8 mouse cellular contexts compared by ENCODE assay signal in the genomic region with DNA sequence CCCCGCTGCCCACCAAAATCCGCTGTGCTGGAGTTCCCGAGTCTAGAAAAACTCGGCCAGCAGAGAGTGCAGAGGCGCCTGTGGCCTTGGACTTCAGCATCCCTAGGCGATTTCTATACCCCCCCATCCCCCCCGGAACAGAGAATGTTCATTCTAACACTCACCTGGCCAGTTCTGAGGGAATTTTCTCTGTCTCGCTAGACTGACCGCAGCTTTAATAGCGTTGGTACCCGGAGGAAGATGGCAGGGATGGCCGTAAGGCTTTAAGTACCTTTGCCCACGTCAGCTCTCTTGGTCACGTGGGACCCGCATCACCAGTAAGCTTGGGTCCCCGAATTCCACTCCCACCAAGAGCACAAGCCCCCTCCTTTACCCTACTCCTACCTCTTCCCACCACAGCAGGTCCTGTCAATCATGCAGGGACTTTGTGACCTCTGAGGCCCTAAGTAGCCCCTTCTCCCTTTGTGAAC. TPM values are rescaled to one million over a fixed set of nuclear protein-coding genes. Genes with fewer than 3 reads are reported as not detected.
DNase-seq lines count a peak whose midpoint lies in the region; ATAC-seq and TF ChIP-seq lines count a peak whose summit lies in the region.

A gene (minus strand): TSS at position 467 of the 470 bp plus-strand sequence.

- H3K4me2 ChIP-seq in embryonic facial prominence, embryonic 12.5 days (replicated peaks): peak within 1 kb of the TSS; percentile 51
- peak within 1 kb of the TSS; percentile 63 for H3K4me2 ChIP-seq in heart, embryonic 11.5 days
- peak within 1 kb of the TSS; percentile 42 for H3K4me2 ChIP-seq in kidney, embryonic 14.5 days (replicated peaks; ENCODE audit: low read depth, low read length)
- H3K4me2 ChIP-seq in midbrain, postnatal 0 days (ENCODE audit: low read depth, low read length, poor library complexity, severe bottlenecking): peak within 1 kb of the TSS; percentile 51
- H3K4me2 ChIP-seq in stomach, postnatal 0 days (replicated peaks; ENCODE audit: low read depth): peak within 1 kb of the TSS; percentile 56

- peak; percentile 59 for DNase-seq in adrenal gland, postnatal 14 days
- peak; percentile 49 for DNase-seq in liver
- peak; percentile 87 for DNase-seq in midbrain, postnatal 0 days (ENCODE audit: low spot score)
- DNase-seq in stomach, postnatal 0 days (ENCODE audit: low spot score): peak; percentile 27

- TF ChIP-seq EP300 in stomach, postnatal 0 days (optimal IDR thresholded peaks at IDR 0.05): no peak

- peaks cover 28% of the 10 kb centered on the region for H3K27me3 ChIP-seq in embryonic facial prominence, embryonic 12.5 days
- no peaks in the 10 kb centered on the region; the same call in 1 of the 2 replicates for H3K27me3 ChIP-seq in heart, embryonic 11.5 days (ENCODE audit: control insufficient read depth, insufficient read depth, low read length)
- no peaks in the 10 kb centered on the region; the same call in 1 of the 2 replicates for H3K27me3 ChIP-seq in kidney, embryonic 14.5 days (ENCODE audit: control insufficient read depth, insufficient read depth, low read length)
- no peaks in the 10 kb centered on the region for H3K27me3 ChIP-seq in midbrain, postnatal 0 days (ENCODE audit: insufficient read depth, low read length)
- no peaks in the 10 kb centered on the region for H3K27me3 ChIP-seq in stomach, postnatal 0 days (ENCODE audit: control insufficient read depth, insufficient read depth, low read length)

- peaks cover 17% of the 10 kb centered on the region for H3K36me3 ChIP-seq in embryonic facial prominence, embryonic 12.5 days
- H3K36me3 ChIP-seq in heart, embryonic 11.5 days (ENCODE audit: control insufficient read depth, insufficient read depth, low read length): peaks cover 6% of the 10 kb centered on the region
- peaks cover 13% of the 10 kb centered on the region; the same call in 1 of the 2 replicates for H3K36me3 ChIP-seq in kidney, embryonic 14.5 days (ENCODE audit: control insufficient read depth, insufficient read depth, low read length)
- peaks cover 10% of the 10 kb centered on the region; the same call in 1 of the 2 replicates for H3K36me3 ChIP-seq in midbrain, postnatal 0 days (ENCODE audit: insufficient read depth, low read length)
- no peaks in the 10 kb centered on the region for H3K36me3 ChIP-seq in stomach, postnatal 0 days (ENCODE audit: control insufficient read depth, insufficient read depth, low read length)

- TF ChIP-seq CTCF in midbrain, postnatal 0 days (IDR thresholded peaks at IDR 0.05): no peak
- no peak for TF ChIP-seq CTCF in stomach, postnatal 0 days (IDR thresholded peaks at IDR 0.05; ENCODE audit: low read depth)

- peak within 1 kb of the TSS; percentile 62 for H3K4me3 ChIP-seq in embryonic facial prominence, embryonic 12.5 days
- peak within 1 kb of the TSS; percentile 60 for H3K4me3 ChIP-seq in heart, embryonic 11.5 days (ENCODE audit: low read depth, low read length)
- peak within 1 kb of the TSS; percentile 62 for H3K4me3 ChIP-seq in kidney, embryonic 14.5 days (ENCODE audit: low read length)
- H3K4me3 ChIP-seq in midbrain, postnatal 0 days (ENCODE audit: low read depth, low read length): peak within 1 kb of the TSS; percentile 55
- H3K4me3 ChIP-seq in stomach, postnatal 0 days (ENCODE audit: low read depth, low read length): peak within 1 kb of the TSS; percentile 48

- peak within 1 kb of the TSS; percentile 86 for H3K27ac ChIP-seq in embryonic facial prominence, embryonic 12.5 days
- peak within 1 kb of the TSS; percentile 32 for H3K27ac ChIP-seq in heart, embryonic 11.5 days (ENCODE audit: low read depth, low read length)
- peak within 1 kb of the TSS; percentile 55 for H3K27ac ChIP-seq in kidney, embryonic 14.5 days (ENCODE audit: low read depth, low read length)
- H3K27ac ChIP-seq in midbrain, postnatal 0 days (ENCODE audit: low read depth, low read length): peak within 1 kb of the TSS; percentile 89
- H3K27ac ChIP-seq in stomach, postnatal 0 days (replicated peaks): peak within 1 kb of the TSS; percentile 45; the same call in 1 of the 2 replicates

- H3K9ac ChIP-seq in embryonic facial prominence, embryonic 12.5 days: peak within 1 kb of the TSS; percentile 68
- peak within 1 kb of the TSS; percentile 72 for H3K9ac ChIP-seq in heart, embryonic 11.5 days (ENCODE audit: low read depth, low read length)
- peak within 1 kb of the TSS; percentile 62 for H3K9ac ChIP-seq in kidney, embryonic 14.5 days (ENCODE audit: low read depth, low read length)
- H3K9ac ChIP-seq in midbrain, postnatal 0 days (replicated peaks; ENCODE audit: low read length, poor library complexity, severe bottlenecking): peak within 1 kb of the TSS; percentile 74
- peak within 1 kb of the TSS; percentile 56 for H3K9ac ChIP-seq in stomach, postnatal 0 days (ENCODE audit: low read length)

- no peaks in the 10 kb centered on the region for H3K9me3 ChIP-seq in embryonic facial prominence, embryonic 12.5 days
- no peaks in the 10 kb centered on the region for H3K9me3 ChIP-seq in heart, embryonic 11.5 days (replicated peaks; ENCODE audit: control insufficient read depth, low read length)
- H3K9me3 ChIP-seq in kidney, embryonic 14.5 days (ENCODE audit: control insufficient read depth, low read length): no peaks in the 10 kb centered on the region
- no peaks in the 10 kb centered on the region for H3K9me3 ChIP-seq in midbrain, postnatal 0 days (ENCODE audit: low read length)
- H3K9me3 ChIP-seq in stomach, postnatal 0 days (ENCODE audit: control insufficient read depth, low read length): no peaks in the 10 kb centered on the region

- 13% methylated on average over 16 of the region's 16 CpGs for WGBS in embryonic facial prominence, embryonic 12.5 days
- WGBS in heart, embryonic 11.5 days (ENCODE audit: insufficient replicate concordance): 9% methylated on average over 16 of the region's 16 CpGs
- 19% methylated on average over 16 of the region's 16 CpGs for WGBS in kidney, embryonic 14.5 days
- 25% methylated on average over 12 of the region's 16 CpGs for WGBS in midbrain, postnatal 0 days
- WGBS in stomach, postnatal 0 days: 13% methylated on average over 16 of the region's 16 CpGs

- H3K4me1 ChIP-seq in embryonic facial prominence, embryonic 12.5 days: no peaks in the 10 kb centered on the region
- H3K4me1 ChIP-seq in heart, embryonic 11.5 days (ENCODE audit: control insufficient read depth, insufficient read depth, low read length): no peaks in the 10 kb centered on the region; the same call in 1 of the 2 replicates
- H3K4me1 ChIP-seq in kidney, embryonic 14.5 days (ENCODE audit: control insufficient read depth, insufficient read depth, low read length): no peaks in the 10 kb centered on the region
- H3K4me1 ChIP-seq in midbrain, postnatal 0 days (ENCODE audit: insufficient read depth, low read length): no peaks in the 10 kb centered on the region
- no peaks in the 10 kb centered on the region for H3K4me1 ChIP-seq in stomach, postnatal 0 days (replicated peaks; ENCODE audit: control insufficient read depth, insufficient read depth)

- peak; percentile 84 for ATAC-seq in CD4-positive, CD25-positive, alpha-beta regulatory T cell, adult 4 months
- ATAC-seq in embryonic facial prominence, embryonic 12.5 days (ENCODE audit: insufficient number of reproducible peaks, insufficient read depth, low FRiP score, low TSS enrichment): no peak
- ATAC-seq in heart, embryonic 11.5 days (replicated peaks; ENCODE audit: insufficient number of reproducible peaks, low FRiP score, low TSS enrichment): peak; percentile 78
- ATAC-seq in kidney, embryonic 14.5 days (ENCODE audit: low FRiP score, low TSS enrichment): peak; percentile 92
- peak; percentile 92 for ATAC-seq in midbrain, postnatal 0 days (ENCODE audit: low FRiP score)
- ATAC-seq in stomach, postnatal 0 days (ENCODE audit: low FRiP score, low TSS enrichment): peak; percentile 79; the same call in 1 of the 2 replicates

RNA-seq across cellular contexts. Expression of the gene that starts here (rescaled TPM):
- polyA plus RNA-seq in CD4-positive, CD25-positive, alpha-beta regulatory T cell, adult 4 months (2017; shearing (Covaris generic)): 10 to 100 TPM in 1 of 2 experiments, 1 to 10 TPM in 1; 7.5 to 15.3 TPM
- total RNA-seq in adrenal gland, postnatal 14 days (2021): 47.2 and 48.4 TPM in 2 replicates
- 89.9 and 95.3 TPM in 2 replicates for polyA plus RNA-seq in embryonic facial prominence, embryonic 12.5 days (2016; fragmentation: Nextera tagmentation; extraction: Ambion mirVana)
- 58.1 and 75.6 TPM in 2 replicates for polyA plus RNA-seq in heart, embryonic 11.5 days (2014; fragmentation: Nextera tagmentation; extraction: Ambion mirVana)
- polyA plus RNA-seq in kidney, embryonic 14.5 days (2014; fragmentation: Nextera tagmentation; extraction: Ambion mirVana): 54.8 and 66.8 TPM in 2 replicates
- total RNA-seq in midbrain, postnatal 0 days (2014; rRNA removed): 114 and 129 TPM in 2 replicates
- polyA plus RNA-seq in midbrain, postnatal 0 days (2015; fragmentation: Nextera tagmentation; extraction: Ambion mirVana): 85.4 and 88.1 TPM in 2 replicates
- 19.3 and 19.9 TPM in 2 replicates for polyA plus RNA-seq in stomach, postnatal 0 days (2015; fragmentation: Nextera tagmentation; extraction: Ambion mirVana)

Comparison
In these comparisons a context has a peak if more than half of its experiments do, and no peak if none do; other contexts are left out.
1. DNase-seq: peak in every context shown above with its lines; median percentile 87 in midbrain, postnatal 0 days; 59 in adrenal gland, postnatal 14 days; 49 in liver; 27 in stomach, postnatal 0 days.
2. H3K27ac ChIP-seq: peak in every context shown above with its lines; median percentile 89 in midbrain, postnatal 0 days; 86 in embryonic facial prominence, embryonic 12.5 days; 55 in kidney, embryonic 14.5 days; 45 in stomach, postnatal 0 days; 32 in heart, embryonic 11.5 days.